13 mouse cellular contexts compared by ENCODE assay signal in genomic region chr11:25715447-25716321, GRCm38 (mm10).
DNase-seq lines count a peak whose midpoint lies in the region; ATAC-seq and TF ChIP-seq lines count a peak whose summit lies in the region.
"Had no signal": no experiment of that assay in that cellular context is flagged by ENCODE, and none has a peak within 500 bp of the region (broad histone marks: within the 10 kb centered on the region; RNA-seq: fewer than 3 reads in every experiment).

No protein-coding gene starts in this region.

- ATAC-seq in forebrain, embryonic 13.5 days = peak; percentile 93
- ATAC-seq in forebrain, embryonic 11.5 days (replicated peaks; ENCODE audit: low FRiP score) = no peak

- intact Hi-C loops in left cerebral cortex, adult 2 months (cut with DNase I) = loop anchor here (10.0 kb wide), 1 partner anchor 1641 kb away; the partner anchor contains the start of genes A830031A19Rik and Bcl11a
- intact Hi-C loops in gastrocnemius, postnatal 14 days (cut with DNase I; ENCODE audit: low total_unique reads) = no loop called here

- peak overlapping the region; percentile 2; the same call in 1 of the 2 replicates for H3K27ac ChIP-seq in forebrain, embryonic 13.5 days
- H3K27ac ChIP-seq in forebrain, embryonic 11.5 days (ENCODE audit: low read depth, low read length) = no peak overlapping the region
- H3K27ac ChIP-seq in CH12.LX (ENCODE audit: insufficient read depth, low read depth) = no peak overlapping the region
- peak overlapping the region; percentile 28; the same call in 1 of the 2 replicates for H3K27ac ChIP-seq in left cerebral cortex, adult 2 months
- H3K27ac ChIP-seq: hindbrain, embryonic 12.5 days; liver, embryonic 15.5 days had no signal

- no peak for TF ChIP-seq EP300 in CH12.LX (IDR thresholded peaks at IDR 0.05; ENCODE audit: low read length)

- H3K4me3 ChIP-seq in forebrain, embryonic 13.5 days = no peak overlapping the region
- no peak overlapping the region for H3K4me3 ChIP-seq in forebrain, embryonic 11.5 days (ENCODE audit: low read depth, low read length)
- H3K4me3 ChIP-seq in CH12.LX (replicated peaks in 1 of 3; ENCODE audit: low read depth in 2 of 3, low read length in 2 of 3, poor library complexity in 1 of 3) = no peak overlapping the region
- H3K4me3 ChIP-seq in left cerebral cortex, adult 2 months = no peak overlapping the region
- H3K4me3 ChIP-seq: heart, embryonic 12.5 days; hindbrain, embryonic 12.5 days; liver, embryonic 15.5 days had no signal

- no peak for TF ChIP-seq RAD21 in CH12.LX (IDR thresholded peaks at IDR 0.05; ENCODE audit: low read depth, low read length)

- H3K79me2 ChIP-seq in CH12.LX (replicated peaks; ENCODE audit: control insufficient read depth, extremely low read depth, insufficient read depth, poor library complexity, severe bottlenecking) = no peaks in the 10 kb centered on the region

- in situ Hi-C loops in CH12.LX (cut with MboI; ENCODE audit: low pct_ligation_motif_present, low pct_unique_long_range_greater_than_20kb, low sequenced_read_pairs) = no loop called here

- dilution Hi-C loops in CH12.LX (cut with MboI; ENCODE audit: extremely low pct_ligation_motif_present, extremely low pct_unique_long_range_greater_than_20kb, low sequenced_read_pairs) = no loop called here

- no peaks in the 10 kb centered on the region for H3K36me3 ChIP-seq in forebrain, embryonic 13.5 days (ENCODE audit: poor library complexity, severe bottlenecking)
- H3K36me3 ChIP-seq in forebrain, embryonic 11.5 days (ENCODE audit: control insufficient read depth, insufficient read depth, low read length) = no peaks in the 10 kb centered on the region
- H3K36me3 ChIP-seq in CH12.LX (replicated peaks in 1 of 2; ENCODE audit: control insufficient read depth in 1 of 2, insufficient read depth in 1 of 2, low read length in 1 of 2) = no peaks in the 10 kb centered on the region
- H3K36me3 ChIP-seq: heart, embryonic 12.5 days; hindbrain, embryonic 12.5 days; liver, embryonic 15.5 days had no signal

- no peak for DNase-seq in forebrain, embryonic 11.5 days (ENCODE audit: low spot score)
- DNase-seq in CH12.LX (ENCODE audit: extremely low read depth) = no peak
- DNase-seq in gonadal fat pad, adult 2 months (ENCODE audit: low read depth) = peak; percentile 33
- no peak for DNase-seq in left cerebral cortex, adult 2 months (ENCODE audit: extremely low spot score in 1 of 2, low spot score in 2 of 2)
- no peak for DNase-seq in gastrocnemius, postnatal 14 days
- no peak for DNase-seq in urinary bladder, postnatal 36 days (ENCODE audit: low spot score in 2 of 2)
- no peak for DNase-seq in kidney, adult 8-10 months
- DNase-seq: adrenal gland, postnatal 14 days; gastrocnemius, postnatal 10 days had no signal

- TF ChIP-seq CTCF in CH12.LX (conservative IDR thresholded peaks at IDR 0.05 in 1 of 2, IDR thresholded peaks at IDR 0.05 in 1 of 2; ENCODE audit: low read depth in 2 of 2, low read length in 2 of 2) = no peak
- peak; percentile 36 for TF ChIP-seq CTCF in left cerebral cortex, adult 2 months (IDR thresholded peaks at IDR 0.05)

- WGBS in forebrain, embryonic 13.5 days = 69% methylated on average over 7 of the region's 7 CpGs
- 90% methylated on average over 7 of the region's 7 CpGs for WGBS in forebrain, embryonic 11.5 days

- TF ChIP-seq POLR2A in CH12.LX (IDR thresholded peaks at IDR 0.05; ENCODE audit: low read depth, low read length) = no peak

- no peaks in the 10 kb centered on the region; the same call in 1 of the 2 replicates for H3K9me3 ChIP-seq in forebrain, embryonic 13.5 days (replicated peaks)
- H3K9me3 ChIP-seq in forebrain, embryonic 11.5 days (ENCODE audit: control insufficient read depth, low read length) = no peaks in the 10 kb centered on the region
- H3K9me3 ChIP-seq in CH12.LX (replicated peaks; ENCODE audit: low read length) = no peaks in the 10 kb centered on the region
- H3K9me3 ChIP-seq: heart, embryonic 12.5 days; hindbrain, embryonic 12.5 days; liver, embryonic 15.5 days had no signal

- no peak overlapping the region for H3K4me2 ChIP-seq in forebrain, embryonic 13.5 days
- H3K4me2 ChIP-seq in forebrain, embryonic 11.5 days (ENCODE audit: low read depth, low read length, severe bottlenecking) = no peak overlapping the region
- peak overlapping the region; percentile 10; the same call in 1 of the 2 replicates for H3K4me2 ChIP-seq in CH12.LX (ENCODE audit: insufficient read depth, low read depth, poor library complexity, severe bottlenecking)
- H3K4me2 ChIP-seq: heart, embryonic 12.5 days; hindbrain, embryonic 12.5 days; liver, embryonic 15.5 days had no signal

- no peak overlapping the region for H3K9ac ChIP-seq in forebrain, embryonic 13.5 days
- no peak overlapping the region for H3K9ac ChIP-seq in forebrain, embryonic 11.5 days (ENCODE audit: low read length)
- H3K9ac ChIP-seq in CH12.LX (ENCODE audit: insufficient read depth, low read depth) = no peak overlapping the region
- H3K9ac ChIP-seq: heart, embryonic 12.5 days; hindbrain, embryonic 12.5 days; liver, embryonic 15.5 days had no signal

- H3K4me1 ChIP-seq in forebrain, embryonic 13.5 days = no peaks in the 10 kb centered on the region
- no peaks in the 10 kb centered on the region for H3K4me1 ChIP-seq in forebrain, embryonic 11.5 days (replicated peaks; ENCODE audit: control insufficient read depth, insufficient read depth, low read length)
- H3K4me1 ChIP-seq in CH12.LX (ENCODE audit: control insufficient read depth in 1 of 2, insufficient read depth in 2 of 2) = no peaks in the 10 kb centered on the region
- H3K4me1 ChIP-seq: heart, embryonic 12.5 days; hindbrain, embryonic 12.5 days; liver, embryonic 15.5 days had no signal

- no peaks in the 10 kb centered on the region for H3K27me3 ChIP-seq in forebrain, embryonic 13.5 days
- H3K27me3 ChIP-seq in forebrain, embryonic 11.5 days (ENCODE audit: control insufficient read depth, insufficient read depth, low read length) = no peaks in the 10 kb centered on the region
- H3K27me3 ChIP-seq in CH12.LX (replicated peaks) = no peaks in the 10 kb centered on the region
- H3K27me3 ChIP-seq: heart, embryonic 12.5 days; hindbrain, embryonic 12.5 days; liver, embryonic 15.5 days had no signal

TF ChIP-seq in CH12.LX, 34 proteins besides CTCF, POLR2A, EP300 and RAD21:
- no peak for TF ChIP-seq ZNF384 (IDR thresholded peaks at IDR 0.05; ENCODE audit: low read depth, low read length)
- TF ChIP-seq PAX5 (IDR thresholded peaks at IDR 0.05; ENCODE audit: low read length) = no peak
- TF ChIP-seq GABPA (IDR thresholded peaks at IDR 0.05; ENCODE audit: insufficient replicate concordance, low read depth, low read length) = no peak
- no peak for TF ChIP-seq ETS1 (conservative IDR thresholded peaks at IDR 0.05; ENCODE audit: low read depth, low read length)
- no peak for TF ChIP-seq MEF2A (IDR thresholded peaks at IDR 0.05; ENCODE audit: borderline replicate concordance, low read depth, low read length)
- no peak for TF ChIP-seq POLR2AphosphoS2 (IDR thresholded peaks at IDR 0.05; ENCODE audit: low read depth, low read length)
- TF ChIP-seq NELFE (IDR thresholded peaks at IDR 0.05; ENCODE audit: low read depth, low read length) = no peak
- TF ChIP-seq SIN3A (IDR thresholded peaks at IDR 0.05; ENCODE audit: low read length) = no peak
- TF ChIP-seq IRF4 (IDR thresholded peaks at IDR 0.05; ENCODE audit: low read depth, low read length) = no peak
- no peak for TF ChIP-seq USF1 (IDR thresholded peaks at IDR 0.05; ENCODE audit: low read depth, low read length)
- no peak for TF ChIP-seq MYC (IDR thresholded peaks at IDR 0.05; ENCODE audit: low read depth, low read length)
- no peak for TF ChIP-seq UBTF (IDR thresholded peaks at IDR 0.05; ENCODE audit: low read depth, low read length)
- TF ChIP-seq TCF12 (IDR thresholded peaks at IDR 0.05; ENCODE audit: low read depth, low read length) = no peak
- TF ChIP-seq SMC3 (IDR thresholded peaks at IDR 0.05; ENCODE audit: low read depth, low read length) = no peak
- TF ChIP-seq MAX (IDR thresholded peaks at IDR 0.05; ENCODE audit: low read length) = no peak
- TF ChIP-seq KAT2A (IDR thresholded peaks at IDR 0.05; ENCODE audit: insufficient replicate concordance, low read length) = no peak
- TF ChIP-seq CHD1 (IDR thresholded peaks at IDR 0.05; ENCODE audit: low read depth, low read length) = no peak
- TF ChIP-seq JUN (IDR thresholded peaks at IDR 0.05; ENCODE audit: insufficient read depth, low read depth, low read length) = no peak

Comparison
In these comparisons a context has a peak if more than half of its experiments do, and no peak if none do; other contexts are left out.
1. H3K27ac ChIP-seq: peak in forebrain, embryonic 13.5 days (single experiment) and left cerebral cortex, adult 2 months (single experiment); none in forebrain, embryonic 11.5 days (single experiment) and CH12.LX (single experiment).